Mouse (Mus musculus): ENCODE measurements around the gene Sh3bp1.
"Not testable (repeated sequence)": the region's sequence is repeated elsewhere in the genome, so short reads cannot be mapped to it uniquely, and the experiment has no call there.

Gene Sh3bp1

GRCm38 (mm10) chr15:78878792-78879516 is 20.6 kb upstream of the Sh3bp1 start:
- DNase-seq, result not testable (repeated sequence)

DNA sequence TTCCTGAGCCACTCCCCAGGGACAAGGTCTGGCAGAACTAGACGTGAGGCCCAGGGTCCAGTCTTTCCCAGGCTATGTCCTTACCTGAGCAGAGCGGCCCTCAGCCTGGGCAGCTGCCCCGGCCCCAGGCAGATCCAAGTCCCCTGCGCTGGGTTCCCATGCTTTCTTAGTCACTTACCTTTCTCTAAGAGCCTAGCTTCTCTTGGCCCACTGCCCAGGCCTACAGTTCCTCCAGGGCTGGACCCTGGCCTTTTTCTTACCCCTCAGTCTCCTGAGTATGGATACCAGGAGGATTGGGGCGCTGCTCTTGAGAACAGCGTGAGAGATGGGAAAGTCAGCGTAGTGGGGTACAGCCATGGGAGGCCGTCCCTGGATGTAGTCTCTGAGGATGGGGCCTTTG is 19.1 kb upstream of the Sh3bp1 start:
- no peak for DNase-seq

DNA sequence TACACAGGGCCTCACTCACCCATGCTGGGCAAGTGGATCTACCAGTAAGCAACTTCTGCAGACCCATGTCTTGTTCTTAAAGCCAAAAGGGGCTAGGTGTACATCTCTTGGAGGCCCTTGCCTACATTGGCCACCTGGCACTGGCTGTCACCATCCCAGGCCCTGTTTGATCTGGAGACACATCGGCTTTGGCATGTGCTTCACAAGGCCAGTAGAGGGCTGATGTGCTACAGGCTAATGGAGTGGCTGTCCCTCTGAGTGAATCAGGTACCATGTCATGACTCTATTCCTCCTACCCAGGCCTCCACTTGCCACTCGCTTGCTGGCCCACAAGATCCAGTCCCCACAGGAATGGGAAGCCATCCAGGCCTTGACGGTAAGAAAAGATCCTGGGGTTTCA is 17.7 kb upstream of the Sh3bp1 start:
- DNase-seq, result no peak

- DNase-seq, result no peak
Observed at GRCm38 (mm10) chr15:78889401-78889853, 10.1 kb upstream of the Sh3bp1 start.

DNA sequence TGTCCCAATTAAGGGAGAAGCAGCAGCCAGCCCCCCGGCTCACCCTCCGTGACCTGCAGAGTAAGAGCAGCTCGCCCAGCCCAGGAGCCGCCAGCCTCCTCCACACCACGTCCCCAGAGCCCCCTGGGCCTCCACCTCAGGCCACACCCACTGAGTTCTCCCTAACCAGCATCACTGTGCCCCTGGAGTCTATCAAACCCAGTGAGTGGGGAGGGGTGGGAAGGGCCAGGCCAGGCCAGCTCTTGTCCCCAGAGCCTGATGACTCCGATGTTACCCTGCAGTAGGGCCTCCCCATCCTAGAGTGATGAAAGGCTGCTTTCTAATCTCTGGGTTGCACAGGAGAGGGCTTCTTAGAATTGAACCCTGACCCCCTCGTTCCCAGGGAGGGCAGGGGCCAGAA is 7.1 kb upstream of the Sh3bp1 start:
- no peak for DNase-seq

DNA sequence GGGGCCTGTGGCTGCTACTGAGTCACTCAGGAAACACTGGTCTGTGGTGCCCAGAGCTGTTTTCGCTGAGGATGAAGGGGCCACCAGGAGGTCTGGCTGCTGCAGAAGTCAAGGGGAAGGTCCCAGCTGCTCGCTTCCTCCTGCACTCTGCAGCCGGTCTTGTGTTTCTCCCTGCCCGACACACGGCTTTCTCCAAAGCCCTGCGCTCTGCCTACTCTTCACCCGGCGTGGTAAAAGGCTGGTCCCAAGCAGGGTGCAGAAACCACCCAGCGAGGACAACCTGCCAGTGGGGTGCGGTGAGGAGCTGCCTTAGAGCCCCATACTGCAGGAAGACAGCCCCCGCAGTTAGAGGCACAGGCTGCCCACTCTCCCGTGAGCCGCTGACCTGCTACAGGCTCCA is 4.8 kb upstream of the Sh3bp1 start:
- no peak for DNase-seq

- no peak for DNase-seq
Observed at GRCm38 (mm10) chr15:78895741-78896140, 3.8 kb upstream of the Sh3bp1 start.

GRCm38 (mm10) chr15:78896149-78896548 is 3.4 kb upstream of the Sh3bp1 start:
- DNase-seq, result no peak

GRCm38 (mm10) chr15:78897488-78897887 is 2.1 kb upstream of the Sh3bp1 start:
- DNase-seq, result no peak

DNA sequence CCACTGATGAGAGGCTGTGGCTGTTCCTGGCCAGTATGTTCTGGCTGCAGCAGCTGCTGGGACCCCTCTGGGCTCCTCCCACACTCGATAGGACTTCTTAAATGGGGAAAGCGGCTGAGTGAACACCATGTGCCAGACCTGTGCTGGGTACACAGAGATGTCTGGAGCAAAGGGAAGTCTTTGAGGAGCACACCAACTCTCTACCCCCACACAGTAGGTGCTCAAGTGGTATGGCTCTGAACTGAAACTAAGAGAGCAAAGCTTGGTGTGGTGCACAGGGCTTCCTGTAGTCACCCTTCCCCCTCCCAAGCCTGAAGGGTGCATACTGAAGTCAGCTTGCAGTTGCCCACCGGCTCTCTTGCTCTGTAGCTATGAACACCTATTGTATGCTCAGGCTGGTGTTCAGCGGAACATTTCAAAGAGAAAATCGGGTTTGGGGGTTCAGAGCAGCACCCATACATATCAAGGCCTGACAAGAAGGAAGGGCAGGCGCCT is 1.0 kb upstream of the Sh3bp1 start:
- DNase-seq, result no peak

DNA sequence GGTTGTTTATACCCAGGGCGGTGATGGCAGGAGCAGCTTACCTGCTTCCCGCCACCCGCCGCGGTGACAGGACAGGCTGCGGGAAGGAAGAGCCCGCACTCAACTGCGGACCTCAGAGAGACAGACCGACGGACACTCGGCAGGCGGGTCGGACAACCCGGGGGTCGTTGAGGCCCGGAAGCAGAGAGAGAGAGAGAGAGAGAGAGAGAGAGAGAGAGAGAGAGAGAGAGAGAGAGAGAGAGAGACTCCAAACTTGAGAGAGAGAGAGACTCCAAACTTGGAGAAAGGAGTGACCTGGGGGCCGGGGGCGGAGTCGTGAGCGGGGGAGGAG is 194 bp upstream of the Sh3bp1 start, which contains the start of gene Gm49510:
Gene Gm49510 (plus strand): TSS at position 259 of the 331 bp plus-strand sequence.
- DNase-seq, result no peak

GRCm38 (mm10) chr15:78900585-78901421 is 1.2 kb downstream of the Sh3bp1 start:
- DNase-seq, result no peak

GRCm38 (mm10) chr15:78901422-78901789 is 1.8 kb downstream of the Sh3bp1 start:
- no peak for DNase-seq

DNA sequence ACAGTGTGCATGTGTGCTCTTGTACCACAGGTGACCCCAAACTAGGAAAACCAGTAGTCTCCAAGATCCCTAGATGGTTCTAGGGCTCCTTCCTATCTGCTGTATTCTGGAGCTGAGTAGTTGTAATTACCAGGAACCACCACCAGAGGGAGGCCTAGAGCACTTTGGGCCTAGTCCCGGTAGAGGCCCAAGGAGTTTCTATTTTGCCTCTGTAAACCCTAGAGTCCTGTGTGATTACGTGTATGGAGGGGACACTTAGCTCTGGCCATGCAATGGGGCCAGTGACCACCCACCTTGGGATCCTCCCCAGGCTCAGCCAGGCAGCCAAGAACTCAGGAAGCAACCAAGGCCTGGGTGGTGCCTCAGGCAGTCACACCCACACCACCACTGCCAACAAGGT is 3.7 kb downstream of the Sh3bp1 start:
- peak; percentile 72 for DNase-seq

GRCm38 (mm10) chr15:78908399-78908798 is 8.8 kb downstream of the Sh3bp1 start:
- DNase-seq, result no peak

DNA sequence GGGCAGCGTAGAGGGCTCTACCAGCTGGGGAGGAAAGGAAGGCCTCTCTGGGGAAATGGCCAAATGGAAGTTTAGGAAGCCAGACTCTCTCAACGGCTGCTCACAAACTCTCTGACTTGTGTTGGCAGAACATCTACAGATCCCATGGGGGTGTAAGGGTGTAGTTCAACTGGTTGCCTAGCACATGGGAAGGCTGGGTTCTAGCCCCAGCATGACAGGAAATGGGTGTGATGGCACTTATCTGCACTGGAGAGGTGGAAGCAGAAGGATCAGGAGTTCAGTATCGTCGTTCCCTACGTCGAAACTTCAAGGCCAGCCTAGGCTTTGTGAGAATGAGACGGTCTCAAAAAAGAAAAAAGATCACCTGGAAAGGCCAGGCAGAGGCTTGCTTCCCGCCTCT is 9.4 kb downstream of the Sh3bp1 start:
- no peak for DNase-seq

DNA sequence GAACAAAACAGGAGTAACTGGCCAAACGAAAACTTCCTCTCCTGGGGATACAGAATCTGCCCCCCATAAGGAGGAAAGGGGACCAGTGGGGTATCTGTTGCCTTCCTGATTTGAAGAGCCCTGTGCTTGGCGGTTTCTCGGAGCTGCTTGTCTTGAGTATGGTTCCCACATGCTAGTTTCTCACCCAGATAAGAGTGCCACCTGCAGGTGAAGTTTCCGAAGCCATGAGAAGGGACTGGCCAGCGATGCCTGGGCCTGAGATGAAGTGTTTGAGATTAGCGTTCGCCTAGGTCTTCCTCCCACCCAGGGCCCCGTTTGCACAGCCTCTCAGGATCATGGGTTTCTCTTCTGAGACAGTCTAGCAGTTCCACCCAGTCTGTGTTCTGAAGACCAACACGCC is 12.5 kb downstream of the Sh3bp1 start:
- peak; percentile 58 for DNase-seq

DNA sequence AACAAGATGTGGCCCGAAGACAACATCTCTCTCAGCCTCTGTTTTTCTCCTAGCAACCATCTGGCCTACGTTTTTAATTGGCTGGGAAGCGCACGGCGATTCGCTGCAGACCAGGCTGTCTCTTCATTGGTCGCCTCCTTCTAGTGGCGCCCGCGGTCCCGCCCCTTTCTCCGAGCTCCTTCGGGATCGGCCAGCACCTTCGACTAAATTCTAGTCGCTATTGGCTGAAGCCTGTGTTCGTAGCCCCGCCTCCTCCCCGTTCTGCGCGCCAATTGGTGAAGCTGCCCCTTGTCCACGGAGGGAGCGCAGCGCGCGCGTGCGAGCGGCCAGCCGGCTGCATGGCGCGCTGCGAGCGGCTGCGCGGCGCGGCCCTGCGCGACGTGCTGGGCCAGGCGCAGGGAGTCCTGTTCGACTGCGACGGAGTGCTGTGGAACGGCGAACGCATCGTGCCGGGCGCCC is 14.1 kb downstream of the Sh3bp1 start, which contains the start of gene Pdxp:
Gene Pdxp (plus strand): TSS at position 288 of the 459 bp plus-strand sequence.
- DNase-seq, result peak; percentile 99

GRCm38 (mm10) chr15:78914091-78914822 is 14.7 kb downstream of the Sh3bp1 start:
- peak; percentile 85 for DNase-seq

GRCm38 (mm10) chr15:78914823-78915659 is 15.5 kb downstream of the Sh3bp1 start:
- peak; percentile 67 for DNase-seq

DNA sequence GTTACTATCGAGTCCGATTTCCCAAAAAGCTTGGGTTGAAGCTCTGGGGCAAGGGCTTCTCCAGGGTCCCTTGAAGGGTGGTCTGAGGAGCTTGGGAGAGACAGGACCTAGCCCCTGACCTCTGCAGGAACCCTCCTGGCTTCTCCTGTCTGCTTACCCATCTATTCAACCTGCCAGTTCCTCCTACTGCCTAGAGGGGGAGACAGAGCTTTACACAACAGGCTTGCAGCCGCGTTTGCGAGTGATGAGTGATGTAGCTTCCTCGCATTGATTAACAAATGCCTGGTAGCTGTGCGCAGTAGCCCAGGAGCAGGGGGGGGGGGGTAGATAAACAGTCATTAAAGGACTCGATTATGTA is 16.1 kb downstream of the Sh3bp1 start:
- peak; percentile 83 for DNase-seq
